Mouse (Mus musculus): ENCODE measurements around the gene Tbx2. TPM values are rescaled to one million over a fixed set of nuclear protein-coding genes. Genes with fewer than 3 reads are reported as not detected.
A peak's percentile ranks its signal among the peaks of the same experiment; 100 is the strongest.

Tbx2 gene
- total RNA-seq, 1 experiment = 0.80 TPM

GRCm38 (mm10) chr11:85836523-85837290, 4.4 kb downstream of the Tbx2 start:
- in situ Hi-C loops (cut with MboI; ENCODE audit: low sequenced_read_pairs in 2 of 2, unreplicated experiment in 2 of 2) = loop anchor here (5.0 kb wide), 2 partner anchors 51 to 1314 kb away; partner anchors contain the start of gene Tbx4 (in 1 of the 2)

GRCm38 (mm10) chr11:85837291-85837647, 4.9 kb downstream of the Tbx2 start:
- no peak for DNase-seq (ENCODE audit: low read depth, low spot score)
- H3K4me1 ChIP-seq (ENCODE audit: control insufficient read depth in 2 of 2, insufficient read depth in 2 of 2, low read length in 2 of 2, poor library complexity in 1 of 2) = peaks cover 0 to 5% of the 10 kb centered on the region in 2 experiments; a peak in 1 of 4 replicates
- no peaks in the 10 kb centered on the region for H3K9me3 ChIP-seq (ENCODE audit: control insufficient read depth, insufficient read depth, low read depth, low read length)
- peak overlapping the region in 1 of 2 experiments; percentile 2; a peak in 1 of 4 replicates for H3K4me3 ChIP-seq (ENCODE audit: insufficient read depth in 1 of 2, low read depth in 1 of 2, low read length in 2 of 2, poor library complexity in 1 of 2, severe bottlenecking in 1 of 2)
- H3K27ac ChIP-seq (ENCODE audit: insufficient read depth, low read depth, low read length, poor library complexity, severe bottlenecking) = no peak overlapping the region
- H3K9ac ChIP-seq (ENCODE audit: insufficient read depth, low read depth, low read length, poor library complexity, severe bottlenecking) = no peak overlapping the region
- TF ChIP-seq HCFC1 (IDR thresholded peaks at IDR 0.05; ENCODE audit: borderline replicate concordance, insufficient read depth, low read length) (no peak), CHD2 (IDR thresholded peaks at IDR 0.05; ENCODE audit: low read depth, low read length) (no peak), ZC3H11A (IDR thresholded peaks at IDR 0.05; ENCODE audit: borderline replicate concordance, low read depth, low read length) (no peak), ZNF384 (IDR thresholded peaks at IDR 0.05; ENCODE audit: low read depth, low read length) (no peak), MAFK (IDR thresholded peaks at IDR 0.05; ENCODE audit: insufficient read depth, low read depth, low read length) (no peak)
- no peaks in the 10 kb centered on the region for H3K36me3 ChIP-seq (ENCODE audit: control insufficient read depth, insufficient read depth, low read length, poor library complexity, severe bottlenecking)
- in situ Hi-C loops (cut with MboI; ENCODE audit: low sequenced_read_pairs in 2 of 2, unreplicated experiment in 2 of 2) = loop anchor here (5.0 kb wide), 2 partner anchors 50 to 1315 kb away; partner anchors contain the start of gene Tbx4 (in 1 of the 2)

More at GRCm38 (mm10) chr11:85836523-85837290, 4.4 kb downstream of the Tbx2 start:
- no peak for DNase-seq (ENCODE audit: low read depth, low spot score)
- Histone ChIP-seq H3K36me3 (ENCODE audit: control insufficient read depth, insufficient read depth, low read length, poor library complexity, severe bottlenecking) (no peaks in the 10 kb centered on the region), H3K9me3 (ENCODE audit: control insufficient read depth, insufficient read depth, low read depth, low read length) (no peaks in the 10 kb centered on the region), H3K4me3 (ENCODE audit: insufficient read depth in 1 of 2, low read depth in 1 of 2, low read length in 2 of 2, poor library complexity in 1 of 2, severe bottlenecking in 1 of 2) (peak overlapping the region in 1 of 2 experiments; percentile 2; a peak in 1 of 4 replicates), H3K9ac (ENCODE audit: insufficient read depth, low read depth, low read length, poor library complexity, severe bottlenecking) (no peak overlapping the region), H3K4me1 (ENCODE audit: control insufficient read depth in 2 of 2, insufficient read depth in 2 of 2, low read length in 2 of 2, poor library complexity in 1 of 2) (peaks cover 0 to 5% of the 10 kb centered on the region in 2 experiments; a peak in 1 of 4 replicates), H3K27ac (ENCODE audit: insufficient read depth, low read depth, low read length, poor library complexity, severe bottlenecking) (no peak overlapping the region)
- TF ChIP-seq MAFK (IDR thresholded peaks at IDR 0.05; ENCODE audit: insufficient read depth, low read depth, low read length) (no peak), HCFC1 (IDR thresholded peaks at IDR 0.05; ENCODE audit: borderline replicate concordance, insufficient read depth, low read length) (no peak), ZC3H11A (IDR thresholded peaks at IDR 0.05; ENCODE audit: borderline replicate concordance, low read depth, low read length) (no peak), CHD2 (IDR thresholded peaks at IDR 0.05; ENCODE audit: low read depth, low read length) (no peak), ZNF384 (IDR thresholded peaks at IDR 0.05; ENCODE audit: low read depth, low read length) (no peak)

GRCm38 (mm10) chr11:85837648-85838423, 5.5 kb downstream of the Tbx2 start:
- Histone ChIP-seq H3K36me3 (ENCODE audit: control insufficient read depth, insufficient read depth, low read length, poor library complexity, severe bottlenecking) (no peaks in the 10 kb centered on the region), H3K4me1 (ENCODE audit: control insufficient read depth in 2 of 2, insufficient read depth in 2 of 2, low read length in 2 of 2, poor library complexity in 1 of 2) (peaks cover 0 to 6% of the 10 kb centered on the region in 2 experiments; a peak in 1 of 4 replicates), H3K27ac (ENCODE audit: insufficient read depth, low read depth, low read length, poor library complexity, severe bottlenecking) (no peak overlapping the region), H3K9ac (ENCODE audit: insufficient read depth, low read depth, low read length, poor library complexity, severe bottlenecking) (no peak overlapping the region), H3K9me3 (ENCODE audit: control insufficient read depth, insufficient read depth, low read depth, low read length) (no peaks in the 10 kb centered on the region), H3K4me3 (ENCODE audit: insufficient read depth in 1 of 2, low read depth in 1 of 2, low read length in 2 of 2, poor library complexity in 1 of 2, severe bottlenecking in 1 of 2) (peak overlapping the region; percentile 4 to 24; a peak in 2 of 4 replicates)
- no peak for DNase-seq (ENCODE audit: low read depth, low spot score)
- no peak for TF ChIP-seq HCFC1 (IDR thresholded peaks at IDR 0.05; ENCODE audit: borderline replicate concordance, insufficient read depth, low read length)
- TF ChIP-seq ZC3H11A (IDR thresholded peaks at IDR 0.05; ENCODE audit: borderline replicate concordance, low read depth, low read length) = no peak
- no peak for TF ChIP-seq ZNF384 (IDR thresholded peaks at IDR 0.05; ENCODE audit: low read depth, low read length)
- no peak for TF ChIP-seq MAFK (IDR thresholded peaks at IDR 0.05; ENCODE audit: insufficient read depth, low read depth, low read length)
- no peak for TF ChIP-seq CHD2 (IDR thresholded peaks at IDR 0.05; ENCODE audit: low read depth, low read length)
- in situ Hi-C loops (cut with MboI; ENCODE audit: low sequenced_read_pairs in 2 of 2, unreplicated experiment in 2 of 2) = loop anchor here (5.0 kb wide), 2 partner anchors 49 to 1316 kb away; partner anchors contain the start of gene Tbx4 (in 1 of the 2)

Data from ES-E14 (cell line).